Mouse (Mus musculus): ENCODE data around the gene Astn1.

The Astn1 gene

DNA sequence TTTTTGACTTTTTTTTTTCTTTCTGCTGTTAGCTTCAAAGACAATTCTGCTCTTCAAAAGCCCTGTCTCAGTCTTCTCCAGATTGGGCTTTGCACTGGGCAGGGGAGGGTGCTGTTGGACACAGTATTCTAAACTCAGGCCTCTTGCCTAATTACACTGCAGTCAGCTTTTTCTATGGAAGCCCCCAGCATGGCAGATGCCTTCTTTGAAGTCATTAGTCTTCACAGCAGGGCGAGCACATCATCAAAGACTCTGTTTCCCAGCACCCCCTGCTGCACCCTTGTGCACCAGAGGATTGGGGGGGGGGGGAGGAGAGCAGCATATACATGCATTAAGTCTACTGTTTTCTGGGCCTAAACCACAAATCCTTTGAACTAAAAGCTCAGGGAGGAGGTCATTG, 174.8 kb downstream of the Astn1 start:
- no peak for DNase-seq

DNA sequence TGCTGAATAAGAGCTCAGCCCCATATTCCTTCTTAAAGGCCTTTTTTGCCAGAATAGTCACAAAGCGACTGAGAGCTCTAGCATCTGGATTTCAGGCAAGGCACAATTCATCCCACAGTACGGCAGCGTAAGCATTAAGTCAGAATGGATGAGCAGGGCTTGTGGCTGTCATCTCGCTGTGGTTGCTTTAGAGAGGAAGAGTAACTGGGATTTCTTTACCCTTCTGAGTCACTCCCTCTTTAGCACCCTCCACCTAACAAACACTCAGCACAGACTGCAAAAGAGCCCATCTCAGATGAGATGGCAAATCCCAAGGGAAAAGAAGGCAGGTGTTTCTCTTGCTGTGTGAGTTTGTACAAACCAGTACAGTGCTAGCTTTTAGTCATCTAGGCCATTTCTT, 183.0 kb downstream of the Astn1 start:
- DNase-seq: no peak

DNA sequence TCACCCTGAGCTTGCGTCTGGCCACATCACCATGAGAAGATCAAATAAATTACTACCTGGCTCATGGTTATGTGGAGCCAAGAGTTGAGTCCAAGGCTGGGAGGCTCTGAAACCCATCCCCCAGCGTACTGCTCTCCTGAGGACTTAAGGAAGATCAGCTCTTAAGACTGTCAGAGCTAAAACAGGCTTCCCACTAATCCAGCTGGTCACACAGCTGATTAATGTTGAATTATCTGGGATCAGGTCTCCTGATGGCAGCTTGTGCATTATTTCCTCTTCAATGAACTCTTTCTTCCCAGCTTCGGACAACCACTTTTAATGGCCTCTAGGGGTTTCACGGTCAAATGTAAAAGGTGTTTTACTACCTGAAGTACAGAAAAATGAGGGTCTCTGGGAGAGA, 184.4 kb downstream of the Astn1 start:
- DNase-seq: no peak

DNA sequence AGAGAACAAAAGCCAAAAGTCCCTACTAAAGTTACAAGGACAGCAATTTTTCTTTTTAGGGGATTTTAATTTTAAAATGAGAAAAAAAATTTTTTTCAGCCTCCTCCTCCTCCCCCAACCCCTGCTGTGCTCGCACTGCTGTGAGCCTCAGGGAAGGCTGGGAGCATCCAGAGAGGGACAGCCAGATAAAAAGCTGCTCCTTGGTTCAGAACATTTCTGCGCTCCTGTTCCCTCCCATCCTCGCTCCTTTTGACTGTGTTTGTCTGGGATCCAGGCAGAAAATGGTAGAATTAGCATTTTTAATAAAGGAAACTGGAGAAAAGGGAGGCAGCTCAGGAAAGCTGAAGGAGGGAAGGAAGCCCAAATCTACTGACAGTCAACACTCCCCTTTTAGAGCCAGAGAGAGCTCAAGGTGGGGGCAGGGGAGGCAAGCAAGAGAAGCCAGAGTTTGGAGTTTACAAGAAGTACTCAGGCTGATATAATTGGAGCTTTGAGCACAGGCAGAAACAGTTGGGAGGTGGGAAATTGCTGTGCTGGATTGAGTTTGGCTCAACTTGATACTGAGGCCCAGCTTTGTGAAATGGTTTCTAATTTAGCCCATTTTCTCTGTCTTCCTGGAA, 185.6 kb downstream of the Astn1 start:
- DNase-seq: peak in 1 of 2 experiments; percentile 12

DNA sequence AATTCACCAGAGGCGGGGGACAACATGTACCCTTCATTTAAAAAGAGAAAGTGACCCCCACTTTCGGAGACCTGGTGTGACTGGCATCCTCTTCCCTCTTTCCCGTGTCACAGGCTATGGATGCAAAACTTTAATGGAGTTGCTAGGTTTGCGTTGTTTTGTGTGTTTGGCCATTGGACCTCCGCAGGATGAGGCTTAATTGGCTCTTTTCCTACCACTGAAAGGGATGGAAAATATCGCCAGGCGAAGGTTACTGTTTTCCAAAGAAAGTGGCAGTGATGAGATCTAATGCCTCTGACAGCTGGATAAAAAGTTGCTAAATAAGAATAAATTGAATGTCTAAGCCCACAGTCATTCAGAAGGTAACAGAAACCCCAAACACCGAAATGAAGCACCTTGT, 186.2 kb downstream of the Astn1 start:
- DNase-seq: no peak

DNA sequence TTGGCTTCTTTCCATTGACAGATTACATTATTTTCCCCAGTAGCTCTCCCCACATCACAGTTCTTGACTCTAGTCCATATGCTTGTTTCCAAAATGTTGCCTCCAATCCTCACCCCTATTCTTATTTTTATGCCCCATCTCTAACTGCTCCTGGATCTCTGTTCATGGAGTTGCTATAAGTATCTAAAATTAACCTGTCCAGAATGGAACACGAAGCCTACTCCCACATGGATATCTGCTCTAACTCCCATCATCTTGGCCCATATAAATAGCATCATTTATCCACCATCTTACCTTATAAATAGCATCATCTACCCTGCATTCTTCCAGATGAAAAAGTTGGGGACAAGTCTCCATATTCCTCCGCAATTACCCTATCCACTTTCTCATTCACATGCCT, 187.5 kb downstream of the Astn1 start:
- DNase-seq: no peak

DNA sequence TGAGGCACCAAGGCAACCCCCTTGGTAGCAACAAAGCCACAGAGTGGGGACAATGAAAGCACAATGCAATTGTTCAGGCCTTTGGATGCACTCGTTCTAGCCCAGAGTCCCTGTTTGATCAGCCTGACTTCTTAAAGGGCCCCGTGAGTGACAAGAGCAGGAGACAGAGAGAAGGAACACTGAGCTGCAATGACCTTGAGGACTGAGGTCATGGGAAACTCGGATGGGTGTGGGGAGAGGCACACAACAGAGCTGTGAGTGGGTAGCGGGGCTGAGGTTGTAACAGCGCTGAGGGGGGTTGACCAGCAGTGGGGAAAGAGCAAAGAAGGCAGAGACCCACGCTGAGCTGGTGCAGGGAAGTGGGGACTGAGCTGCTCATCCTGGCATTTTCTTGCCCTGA, 189.9 kb downstream of the Astn1 start:
- no peak for DNase-seq

DNA sequence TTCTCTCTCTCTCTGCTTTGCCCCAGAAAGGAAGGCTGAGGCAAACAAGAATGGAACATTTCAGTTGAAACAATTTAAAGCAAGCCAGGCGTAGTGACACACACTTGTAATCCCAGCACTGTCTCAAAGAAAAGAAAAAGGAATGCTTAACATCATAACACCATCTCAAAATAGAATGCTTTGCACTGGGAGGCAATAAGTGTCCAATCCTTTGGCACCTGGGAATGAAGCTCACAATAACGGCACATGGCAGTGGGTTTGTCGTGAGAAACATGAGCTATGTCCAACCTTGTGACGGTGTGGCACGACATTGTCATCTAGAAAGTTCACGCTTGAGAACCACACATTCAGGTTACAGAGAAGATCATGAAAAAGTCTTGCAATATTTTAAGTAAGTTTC, 191.3 kb downstream of the Astn1 start:
- DNase-seq: no peak

DNA sequence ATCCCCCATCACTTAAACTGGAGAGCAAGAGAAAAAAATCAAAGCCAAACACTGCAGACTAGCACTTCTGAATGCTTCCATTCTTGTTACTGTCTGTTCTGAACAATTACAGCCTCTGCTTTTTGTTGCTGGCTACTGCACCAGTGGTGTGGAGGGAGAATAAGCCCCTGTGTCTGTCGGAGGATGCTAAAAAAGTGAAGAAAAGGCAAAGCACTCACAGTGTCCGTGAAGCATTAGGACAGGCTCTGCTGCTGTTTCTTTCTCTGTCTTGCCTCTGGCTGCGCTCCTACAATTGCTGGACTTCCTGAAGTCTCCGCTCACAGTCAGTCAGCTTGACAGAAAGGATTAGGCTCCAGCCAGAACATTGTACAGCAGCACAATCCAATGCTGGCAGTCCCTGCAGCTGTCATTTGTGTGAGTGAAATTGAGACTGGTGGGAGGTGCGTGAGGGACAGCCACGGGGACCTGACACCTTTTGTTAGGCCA, 192.0 kb downstream of the Astn1 start:
- no peak for DNase-seq

DNA sequence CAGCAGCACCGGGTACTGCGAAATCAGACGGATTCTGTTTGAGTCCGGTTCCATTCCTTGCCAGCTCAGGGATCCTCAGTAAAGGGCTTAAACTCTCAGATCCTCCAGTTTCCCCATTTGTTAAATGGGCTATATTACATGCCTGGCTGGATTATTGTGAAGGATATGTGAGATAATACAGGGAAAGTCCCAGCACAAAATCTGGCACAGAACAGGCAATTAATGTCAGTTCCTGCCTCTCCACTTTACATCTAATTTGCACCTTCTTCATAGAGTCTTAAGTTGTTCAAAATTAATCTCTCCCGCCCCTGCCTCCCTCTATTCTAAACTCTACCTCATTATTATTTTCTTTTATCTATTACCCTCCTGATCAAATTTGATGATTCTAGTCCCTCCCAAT, 211.1 kb downstream of the Astn1 start:
- DNase-seq: no peak

DNA sequence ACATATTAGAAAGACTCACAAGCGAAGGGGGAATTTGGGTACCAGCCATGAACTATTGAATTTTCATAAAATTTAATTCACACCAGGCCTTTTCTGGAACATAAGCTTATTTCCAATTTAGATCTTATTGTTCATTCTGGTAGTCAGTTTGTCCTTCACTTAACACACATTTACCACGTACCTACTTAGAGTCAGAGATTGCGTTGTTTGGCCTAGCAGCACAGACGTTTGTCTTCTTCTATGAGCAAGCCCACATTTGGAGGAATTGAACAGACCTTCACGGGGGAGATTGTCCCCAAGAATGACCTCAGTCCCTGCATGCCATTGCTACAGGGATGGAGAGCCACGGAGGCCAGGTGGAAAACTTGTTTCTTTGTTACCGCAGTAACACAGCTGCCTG, 211.5 kb downstream of the Astn1 start:
- DNase-seq: no peak

DNA sequence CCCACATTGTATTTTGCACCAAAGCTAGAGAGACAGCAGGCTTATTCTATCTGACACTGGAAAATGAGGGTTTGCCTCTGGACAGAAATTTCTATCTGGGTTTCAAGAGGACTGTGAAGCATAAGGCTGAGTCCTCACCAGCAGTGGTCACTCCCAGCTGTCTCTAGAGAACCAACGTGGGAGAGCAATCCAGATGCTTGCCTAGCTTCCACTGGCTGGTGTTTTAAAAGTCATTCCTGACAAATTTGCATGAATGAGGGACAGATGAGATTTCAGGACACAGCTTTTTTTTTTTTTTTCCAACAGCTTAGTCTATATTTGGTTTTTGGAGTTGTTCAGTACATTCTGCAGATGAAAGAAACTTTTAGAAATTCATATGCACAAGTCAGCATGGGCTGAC, 213.9 kb downstream of the Astn1 start:
- no peak for DNase-seq

DNA sequence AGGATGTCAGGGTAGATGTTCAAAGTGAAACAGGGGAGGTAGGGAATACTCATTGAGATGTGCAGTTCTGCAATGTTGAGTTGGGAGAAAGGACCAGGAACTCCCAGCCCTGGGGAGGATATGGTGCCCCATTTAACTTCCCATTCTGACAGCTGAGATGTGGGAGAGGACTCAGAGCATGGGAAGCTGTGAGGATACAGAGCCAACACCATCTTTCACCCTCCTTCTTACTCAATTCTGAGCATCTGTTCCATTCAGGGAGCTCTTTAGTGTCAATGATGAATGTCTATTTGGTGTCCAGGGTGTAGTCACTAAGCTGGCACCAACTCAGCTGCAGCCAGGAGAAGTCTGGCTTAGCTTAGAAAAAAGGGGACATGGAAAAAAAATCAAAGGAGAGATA, 219.7 kb downstream of the Astn1 start:
- DNase-seq: no peak

DNA sequence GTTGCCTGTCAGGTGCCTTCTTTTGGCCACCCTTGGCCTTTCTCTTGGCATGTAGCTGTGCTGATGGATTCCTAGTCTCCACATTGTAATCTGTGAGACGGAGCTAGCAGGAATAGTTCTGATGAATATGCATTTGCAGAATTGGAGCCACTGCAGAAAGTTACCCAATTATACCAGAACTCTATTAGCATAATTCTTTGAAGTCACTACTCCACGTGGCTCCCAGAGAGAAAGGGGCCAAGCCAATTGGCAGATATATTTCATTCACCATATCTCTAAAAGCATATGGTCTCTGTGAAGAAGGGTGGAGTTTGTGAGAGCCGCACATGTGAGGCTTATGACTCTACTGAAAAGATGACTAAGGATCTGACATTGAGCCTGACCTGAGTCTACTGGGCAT, 226.8 kb downstream of the Astn1 start:
- no peak for DNase-seq

DNA sequence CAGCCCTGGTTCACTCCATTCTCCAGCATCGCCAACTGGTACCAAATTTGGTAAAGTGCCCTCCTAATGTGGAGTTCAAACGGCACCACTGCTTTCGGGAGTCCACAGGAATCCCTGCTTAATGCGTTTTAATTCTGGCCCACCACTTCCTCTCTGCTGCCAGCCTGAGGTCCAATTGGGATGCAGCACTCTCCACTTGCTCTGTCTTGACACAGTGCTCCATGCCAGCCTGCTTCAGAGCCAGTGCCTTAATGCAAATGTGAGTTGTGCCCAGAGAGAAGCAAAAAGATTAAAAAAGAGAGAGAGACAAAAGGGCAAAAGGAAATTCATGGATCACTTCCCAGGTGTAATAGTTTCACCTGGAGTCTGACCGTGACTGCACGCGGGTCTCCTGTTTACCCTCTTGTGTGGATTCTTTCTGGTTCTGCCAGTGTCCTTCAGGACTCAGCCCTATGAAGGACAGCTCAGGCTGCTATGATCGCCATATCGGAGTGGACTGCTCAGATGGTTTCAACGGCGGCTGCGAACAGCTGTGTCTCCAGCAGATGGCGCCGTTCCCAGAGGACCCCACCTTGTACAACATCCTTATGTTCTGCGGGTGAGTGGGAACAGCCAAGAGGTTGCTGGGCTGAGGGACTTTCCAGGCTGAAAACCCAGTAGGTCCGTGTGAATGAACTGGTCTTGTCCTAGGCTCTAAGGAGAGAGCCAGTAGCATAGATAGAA, 234.8 kb downstream of the Astn1 start:
- peak; percentile 37 to 62 for DNase-seq

DNA sequence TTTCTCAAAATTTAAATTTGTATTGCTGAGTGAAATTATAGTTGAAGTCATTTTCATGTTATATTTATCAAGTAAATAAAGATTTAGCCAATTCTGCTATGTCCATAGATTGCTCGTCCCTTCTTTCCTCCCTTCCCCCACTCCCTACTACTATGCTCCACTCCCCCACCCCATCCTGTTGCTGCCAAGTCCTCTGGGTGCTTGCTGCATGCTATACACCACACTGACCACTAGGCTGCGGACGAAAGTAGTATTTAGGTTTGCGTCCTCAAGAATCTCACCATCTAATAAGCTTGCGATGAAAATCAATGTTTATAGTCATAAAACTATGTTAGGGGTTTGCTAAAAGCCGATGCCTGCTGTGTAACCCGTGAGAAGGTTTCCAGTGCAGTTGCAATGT, 235.9 kb downstream of the Astn1 start:
- DNase-seq: no peak

DNA sequence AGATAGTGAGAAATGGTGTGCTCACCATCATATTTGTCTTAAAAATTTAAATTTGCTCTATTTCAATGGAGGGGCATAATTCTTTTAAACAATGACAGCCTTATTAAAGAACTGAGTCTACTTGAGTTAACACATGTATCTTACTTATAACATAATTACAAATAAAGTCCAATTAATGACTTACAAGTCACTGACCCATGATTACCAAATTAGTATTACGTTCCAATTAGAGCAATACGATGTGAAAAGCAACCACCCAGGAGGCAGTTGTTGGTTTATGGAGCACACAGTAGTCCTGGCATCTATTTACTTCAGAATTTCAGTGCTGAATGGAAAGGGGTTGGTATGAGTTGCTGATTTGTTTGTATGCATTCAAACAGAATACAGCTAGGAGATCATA, 237.4 kb downstream of the Astn1 start:
- DNase-seq: no peak

DNA sequence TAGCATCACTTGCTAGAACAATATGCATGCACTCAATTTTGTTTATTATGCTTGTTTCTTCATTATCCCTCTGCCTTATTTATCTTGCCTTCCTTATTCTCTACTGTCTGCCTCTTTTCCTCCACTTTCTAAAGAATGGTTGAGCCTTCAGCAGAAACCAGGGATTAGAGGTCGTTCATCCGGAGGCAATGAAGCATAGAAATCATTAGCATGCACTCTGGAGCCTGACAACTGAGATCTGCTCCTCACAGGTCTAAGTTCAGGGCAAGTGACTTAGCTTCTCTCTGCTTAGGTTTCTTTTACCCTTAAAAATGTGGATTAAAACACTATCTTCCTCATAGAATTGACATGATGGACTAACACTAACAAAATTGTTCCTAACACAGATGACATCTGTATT, 241.0 kb downstream of the Astn1 start:
- no peak for DNase-seq

DNA sequence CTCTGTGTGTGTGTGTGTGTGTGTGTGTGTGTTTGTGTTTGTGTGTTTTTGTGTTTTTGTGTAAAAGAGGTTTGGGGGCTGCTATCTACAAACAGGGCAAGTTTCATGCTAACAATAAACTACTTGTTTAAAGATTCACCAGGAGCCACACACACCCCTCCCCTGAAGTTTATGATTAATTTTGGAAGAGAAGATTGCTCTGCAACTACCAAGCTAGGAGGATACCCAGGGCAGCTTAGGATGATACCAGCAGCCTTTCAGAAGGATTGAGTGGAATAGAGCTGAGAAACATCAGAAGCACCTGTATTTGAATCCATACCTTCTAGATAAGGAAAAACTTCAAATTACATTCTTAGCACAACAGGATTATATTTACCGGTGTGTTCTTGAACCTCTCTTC, 242.1 kb downstream of the Astn1 start:
- DNase-seq: no peak

DNA sequence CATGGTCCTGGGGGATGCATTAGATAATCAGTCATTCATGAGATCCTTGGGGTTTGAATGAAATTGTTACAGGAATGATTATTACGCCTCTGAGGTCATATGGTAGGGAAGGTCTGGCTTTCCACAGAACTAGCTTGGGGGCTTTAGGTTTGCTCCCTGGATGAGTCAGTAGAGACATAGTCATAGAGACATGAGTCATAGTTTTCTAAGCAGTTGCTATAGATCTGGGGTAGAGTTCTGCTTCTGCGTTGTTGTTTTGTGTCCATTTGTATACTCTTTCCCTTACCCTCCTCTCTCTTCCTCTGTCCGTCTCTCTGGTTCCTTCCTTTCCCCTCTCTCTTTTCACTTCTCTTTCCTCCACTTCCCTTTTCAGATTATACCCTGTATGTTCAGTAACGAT, 243.5 kb downstream of the Astn1 start:
- no peak for DNase-seq

DNA sequence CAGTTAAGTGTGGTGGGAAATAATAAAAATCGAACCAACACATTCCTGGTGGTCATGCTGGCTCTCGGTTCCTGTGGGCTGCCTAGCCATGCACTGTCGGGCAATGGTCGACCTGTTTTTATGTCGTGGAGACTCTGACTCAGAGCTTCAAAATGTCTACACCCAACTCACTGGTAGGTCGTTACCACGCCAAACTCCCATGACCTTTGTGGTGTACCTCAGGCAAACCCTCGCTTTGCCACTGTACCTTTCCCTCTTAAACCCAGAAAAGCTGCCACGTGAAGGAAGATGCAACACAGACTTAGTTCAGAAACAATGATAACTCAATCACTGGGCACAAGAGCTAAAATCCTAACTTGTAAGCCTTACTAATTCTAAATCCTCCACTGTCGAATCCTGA, 244.3 kb downstream of the Astn1 start:
- no peak for DNase-seq

DNA sequence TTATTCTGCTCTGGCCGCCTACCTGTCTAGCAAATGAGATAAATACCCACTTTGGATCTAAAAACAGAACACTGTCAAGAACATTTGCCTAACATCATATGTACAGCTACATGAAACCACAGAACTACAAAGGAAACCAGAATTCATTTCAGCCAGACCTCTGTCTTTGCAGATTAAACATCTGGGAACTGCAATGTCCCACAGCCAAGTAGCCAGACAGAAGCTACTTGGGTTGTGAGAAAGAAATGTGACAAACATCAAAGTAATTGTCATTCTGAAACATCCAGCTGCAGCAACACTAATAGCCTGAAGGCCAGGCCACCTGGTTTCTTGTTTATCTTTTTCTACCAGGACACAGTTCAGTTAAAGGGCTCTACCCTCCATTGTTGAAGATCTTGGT, 245.1 kb downstream of the Astn1 start:
- no peak for DNase-seq

DNA sequence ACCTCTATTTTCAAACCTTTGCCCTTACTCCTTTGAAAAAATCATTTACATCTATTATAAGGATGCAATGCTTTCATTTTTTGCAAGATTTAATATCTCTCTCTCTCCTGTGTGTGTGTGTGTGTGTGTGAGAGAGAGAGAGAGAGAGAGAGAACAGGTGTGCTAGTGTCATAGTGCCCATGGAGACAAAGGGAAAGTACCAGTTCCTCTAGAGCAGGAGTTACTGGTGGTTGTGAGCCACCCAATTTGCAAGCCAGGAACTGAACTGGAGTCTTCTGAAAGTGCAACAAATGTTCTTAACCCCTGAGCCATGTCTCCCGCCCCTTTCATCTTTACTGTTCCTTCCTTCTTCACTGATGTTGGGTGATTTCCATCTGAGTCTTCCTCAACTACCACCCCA, 253.1 kb downstream of the Astn1 start:
- DNase-seq: no peak

DNA sequence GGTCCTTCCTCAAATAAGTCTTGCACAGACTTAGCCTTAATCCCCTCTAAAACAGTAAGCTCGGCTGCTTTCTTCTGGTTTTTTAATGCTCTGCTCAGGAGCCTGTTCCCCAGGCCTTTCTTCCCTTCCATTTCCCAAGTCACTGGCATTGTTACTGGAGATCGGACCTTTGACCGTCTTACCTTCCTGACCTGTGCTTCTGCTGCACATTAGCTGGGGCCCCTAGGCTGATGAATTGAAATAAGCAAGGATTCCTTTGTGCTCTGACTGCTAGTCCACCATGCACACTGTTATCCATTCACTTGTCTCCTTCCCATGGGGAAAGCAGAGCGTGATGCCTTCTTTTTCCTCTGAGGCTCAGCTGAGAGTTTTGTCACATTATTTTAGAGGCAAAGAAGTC, 255.9 kb downstream of the Astn1 start:
- DNase-seq: no peak

DNA sequence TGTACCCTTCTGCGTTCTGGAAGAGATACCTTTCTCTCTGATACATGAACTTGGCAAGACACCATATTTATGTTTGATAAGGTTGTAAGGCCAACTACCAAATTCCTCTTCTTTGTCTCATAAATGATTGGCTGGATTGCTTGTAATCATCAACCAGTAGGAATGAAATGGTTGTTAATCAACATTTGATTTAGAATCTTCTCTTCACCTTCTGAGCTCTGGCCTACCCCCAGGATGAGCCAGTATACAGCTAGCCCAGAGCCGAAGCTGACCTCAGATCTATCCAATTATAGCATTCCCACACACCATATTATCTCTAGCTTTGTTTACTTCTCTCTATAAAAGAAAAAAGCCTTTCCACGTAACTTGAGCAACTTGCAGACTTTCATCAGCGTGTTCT, 270.9 kb downstream of the Astn1 start:
- DNase-seq: no peak

Data from cerebellum, postnatal 25 days (tissue).